Mouse (Mus musculus) cerebellum, postnatal 4 days (tissue): ENCODE data around the gene Pcif1.
A peak's percentile ranks its signal among the peaks of the same experiment; 100 is the strongest.
"Not testable (repeated sequence)": the region's sequence is repeated elsewhere in the genome, so short reads cannot be mapped to it uniquely, and the experiment has no call there.

ENCODE experiments used
- DNase-seq, 2 experiments: peaks; one replicate each; pipeline ENCODE4 v3.0.0; 2022; ENCODE audit warnings: low spot score in 2 of 2, mixed read lengths in 1 of 2

The Pcif1 gene

DNA sequence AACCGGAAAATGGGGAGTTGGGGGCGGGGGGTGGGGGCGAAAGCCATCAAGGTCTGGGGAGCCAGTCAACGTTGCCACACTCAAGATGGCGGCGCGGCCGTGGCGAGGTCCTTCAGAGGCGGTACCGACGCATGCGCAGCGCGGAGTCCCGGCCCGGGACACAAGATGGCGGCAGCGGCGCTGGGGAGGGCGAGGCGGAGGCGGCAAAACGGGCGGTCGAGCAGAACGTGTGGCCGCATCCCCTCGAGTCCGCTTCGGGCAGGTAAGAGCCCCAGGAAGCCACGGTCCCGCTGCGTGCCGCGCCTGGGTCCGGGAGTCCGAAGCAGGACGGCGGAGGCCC lies at the start of gene Pcif1:
TSS of gene Pcif1 (plus strand) at position 77 of the 340 bp plus-strand sequence.
- peak; percentile 97 for DNase-seq

DNA sequence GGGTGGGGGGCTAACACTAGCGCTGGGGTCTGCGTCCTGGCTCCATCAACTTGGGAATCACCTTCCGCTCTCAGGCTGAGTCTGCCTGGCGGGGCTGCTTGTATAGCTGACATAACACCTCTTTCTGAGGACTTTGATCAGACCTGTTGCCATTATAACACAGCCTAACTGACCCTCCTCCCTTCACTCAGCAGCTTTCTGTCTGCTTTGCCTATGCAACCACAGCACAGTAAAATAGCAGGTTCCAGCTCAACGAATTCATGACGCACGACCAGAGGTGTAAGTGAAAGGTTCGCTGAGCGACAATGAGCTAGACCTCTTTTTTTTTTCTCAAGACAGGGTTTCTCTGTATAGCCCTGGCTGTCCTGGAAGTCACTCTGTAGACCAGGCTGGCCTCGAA lies 48.1 kb upstream of the Pcif1 start:
- DNase-seq, result no peak

- peak in 1 of 2 experiments; percentile 39 for DNase-seq
Observed at GRCm38 (mm10) chr2:164832032-164832747, 46.9 kb upstream of the Pcif1 start.

DNA sequence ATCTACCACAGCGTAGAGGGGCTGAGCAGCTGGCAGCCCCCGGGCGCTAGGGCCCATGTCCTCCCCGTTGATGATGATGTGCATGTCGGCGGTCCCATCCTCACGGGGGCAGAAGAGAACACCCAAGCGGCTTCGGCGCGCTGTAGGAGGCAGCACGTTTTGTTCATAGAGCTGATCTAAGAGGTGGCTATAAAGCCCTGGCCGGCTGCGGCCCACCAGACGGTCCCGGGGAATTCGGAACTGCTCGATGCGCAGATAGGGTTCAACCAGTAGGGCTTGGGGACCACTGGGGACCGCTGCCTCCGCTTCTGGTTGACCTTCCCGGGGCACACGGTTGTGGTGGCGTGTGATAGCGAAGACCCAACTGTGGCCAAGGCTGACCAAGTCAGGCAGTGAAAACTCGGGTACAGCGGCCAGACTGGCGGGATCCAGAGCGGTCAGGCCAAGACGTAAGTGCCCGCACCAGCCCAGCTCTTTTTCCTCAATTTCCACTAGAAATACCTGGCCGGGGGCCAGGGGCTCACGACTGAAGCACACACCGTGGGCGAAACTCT lies 46.3 kb upstream of the Pcif1 start, which contains the start of gene Ctsa:
TSS of gene Ctsa (plus strand) at position 126 of the 554 bp plus-strand sequence.
- DNase-seq, result peak; percentile 60 to 67

DNA sequence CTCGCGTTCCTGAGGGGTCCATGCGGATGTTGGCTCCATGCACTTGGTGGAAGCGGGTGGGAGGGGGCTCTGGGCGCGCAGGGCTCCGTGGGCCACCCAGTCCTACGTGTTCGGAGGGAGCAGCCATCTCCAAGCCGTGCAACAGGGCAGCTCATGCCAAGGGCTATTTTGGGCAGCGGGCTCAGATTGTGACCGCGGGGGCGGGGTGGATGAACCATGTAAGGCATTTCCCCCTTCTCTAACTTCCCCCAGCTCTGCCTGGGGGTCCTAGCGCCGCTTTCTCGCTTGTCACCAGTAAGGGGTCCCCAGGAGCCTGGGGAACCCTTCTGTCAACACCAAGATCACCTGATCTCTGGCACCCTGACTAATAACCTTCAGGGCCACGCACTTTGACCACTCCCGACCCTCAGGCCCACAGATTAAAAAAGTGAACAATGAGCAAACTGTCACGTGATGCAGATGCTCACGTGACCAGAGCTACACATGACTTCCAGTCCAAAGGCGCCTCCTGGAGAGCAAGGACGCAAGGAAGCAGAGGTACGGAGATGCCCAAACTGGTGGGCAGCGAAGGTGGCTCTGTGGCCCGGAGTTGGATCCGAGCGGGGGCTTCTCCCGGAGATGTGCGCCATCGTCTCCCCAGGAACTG lies 45.7 kb upstream of the Pcif1 start, which contains the start of gene Neurl2:
TSS of gene Neurl2 (minus strand) at position 143 of the 646 bp plus-strand sequence.
- DNase-seq, result peak; percentile 76 to 90

DNA sequence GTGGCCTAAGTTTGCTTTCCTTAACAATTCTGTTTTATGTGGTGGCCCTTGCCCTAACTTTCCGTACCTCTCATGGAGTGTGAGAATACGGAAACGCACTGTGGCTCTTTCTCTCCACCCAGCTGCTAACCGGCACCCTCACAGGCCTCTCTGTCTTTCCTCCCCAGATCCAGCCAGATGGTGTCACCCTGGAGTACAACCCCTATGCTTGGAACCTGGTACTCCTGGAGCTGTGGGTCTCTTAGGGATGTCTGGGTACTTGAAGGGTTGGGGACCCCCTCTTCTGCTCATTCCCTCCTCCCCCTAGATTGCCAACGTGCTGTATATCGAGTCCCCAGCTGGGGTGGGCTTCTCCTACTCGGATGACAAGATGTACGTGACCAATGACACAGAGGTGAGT lies 44.6 kb upstream of the Pcif1 start:
- no peak for DNase-seq

DNA sequence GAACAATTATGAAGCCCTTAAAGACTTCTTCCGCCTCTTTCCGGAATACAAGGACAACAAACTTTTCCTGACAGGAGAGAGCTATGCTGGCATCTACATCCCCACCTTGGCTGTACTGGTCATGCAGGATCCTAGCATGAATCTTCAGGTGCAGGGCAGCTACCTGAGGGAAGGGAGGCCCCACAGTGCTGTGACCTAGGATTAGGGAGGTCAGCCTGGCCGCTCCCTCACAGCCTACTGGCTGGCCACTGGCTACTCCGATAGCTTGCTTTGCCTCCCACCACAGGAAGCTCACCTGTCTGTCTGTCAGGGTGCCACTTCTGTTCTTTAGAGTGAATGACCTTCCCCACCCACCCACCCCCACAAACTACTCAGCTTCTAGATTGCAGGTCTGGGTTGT lies 43.9 kb upstream of the Pcif1 start:
- DNase-seq, result no peak

DNA sequence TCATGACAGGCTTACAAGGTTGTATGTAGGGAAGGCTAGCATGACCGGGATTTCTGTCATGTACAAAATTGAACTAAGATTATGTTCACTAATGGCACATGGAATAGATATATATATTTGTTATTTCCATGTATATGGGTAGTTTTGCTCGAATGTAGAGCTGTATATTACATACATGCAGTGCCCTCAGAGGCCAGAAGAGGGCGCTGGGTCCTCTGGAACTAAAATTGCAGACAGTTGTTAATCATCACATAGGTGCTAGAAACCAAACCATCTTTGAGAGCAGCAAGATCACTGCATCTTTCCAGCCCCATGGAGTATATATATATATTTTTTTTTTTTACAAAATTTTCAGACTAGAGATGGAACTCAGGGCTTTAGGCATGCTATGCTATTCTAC lies 33.3 kb upstream of the Pcif1 start:
- no peak for DNase-seq

DNA sequence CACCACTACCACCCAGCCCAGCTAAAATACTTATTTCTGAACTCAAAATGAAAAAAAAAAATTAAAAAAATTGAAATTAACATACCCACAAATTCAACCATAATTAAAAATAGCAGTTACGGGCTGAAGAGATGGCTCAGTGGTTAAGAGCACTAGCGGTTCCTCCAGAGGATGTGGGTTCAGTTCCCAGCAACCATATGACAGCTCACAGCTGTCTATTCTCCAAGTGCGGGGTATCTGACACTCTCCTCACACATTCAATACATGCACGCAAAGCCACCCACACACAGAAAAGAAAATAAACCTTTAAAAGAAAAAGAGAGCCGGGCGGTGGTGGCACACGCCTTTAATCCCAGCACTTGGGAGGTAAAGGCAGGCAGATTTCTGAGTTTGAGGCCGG lies 29.0 kb upstream of the Pcif1 start:
- DNase-seq, result no peak

DNA sequence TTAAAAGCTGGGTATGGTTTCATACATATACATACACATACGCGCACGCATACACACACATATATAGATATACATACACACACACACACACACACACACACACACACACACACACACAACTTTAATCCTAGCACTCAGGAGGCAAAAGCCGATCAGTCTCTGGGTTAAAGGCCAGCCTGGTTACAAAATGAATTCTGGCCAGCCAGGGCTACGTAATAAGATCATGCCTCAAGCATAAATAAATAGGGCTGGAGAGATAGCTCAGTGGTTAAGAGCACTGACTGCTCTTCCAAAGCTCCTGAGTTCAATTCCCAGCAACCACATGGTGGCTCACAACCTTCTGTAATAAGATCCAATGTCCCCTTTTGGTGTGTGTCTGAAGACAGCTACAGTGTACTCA lies 23.5 kb upstream of the Pcif1 start:
- not testable (repeated sequence) for DNase-seq

DNA sequence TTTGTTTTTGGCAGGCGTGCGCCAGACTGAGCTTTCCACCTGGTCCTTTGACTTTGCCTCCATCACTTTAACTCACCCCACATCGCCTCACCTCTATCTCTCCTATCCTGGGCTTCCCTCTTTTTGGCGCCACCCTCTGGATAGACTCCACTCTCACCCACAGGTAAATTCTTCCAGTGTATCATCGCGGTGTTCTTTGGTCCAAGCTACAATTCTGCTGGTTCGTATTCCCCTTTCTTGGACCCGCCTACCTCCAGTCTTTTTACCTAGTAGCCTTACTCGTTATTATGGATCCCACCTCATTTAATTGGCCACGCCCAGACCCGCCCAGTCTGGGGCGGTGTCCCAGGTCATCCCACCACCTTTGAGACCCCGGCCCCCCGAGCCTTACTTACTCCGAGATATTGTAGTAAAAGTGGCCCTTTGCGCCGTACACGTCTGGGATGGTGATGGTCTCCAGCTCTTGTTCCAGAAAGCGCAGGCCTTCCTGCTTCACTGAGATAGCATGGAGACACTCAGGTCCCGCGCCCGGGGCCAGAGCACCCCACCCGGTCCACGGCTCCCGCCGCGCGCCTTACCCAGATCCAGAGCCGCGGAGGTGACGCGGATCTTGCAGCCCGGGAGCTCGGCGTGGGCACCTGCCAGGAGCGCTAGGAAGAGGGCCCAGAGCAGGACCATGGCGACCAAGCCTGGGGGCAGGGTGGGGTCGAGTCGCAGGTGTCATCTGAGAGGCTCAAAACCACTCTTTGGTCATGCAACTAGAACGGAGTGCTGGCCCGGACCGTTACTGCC lies 22.6 kb upstream of the Pcif1 start:
- DNase-seq, result no peak

DNA sequence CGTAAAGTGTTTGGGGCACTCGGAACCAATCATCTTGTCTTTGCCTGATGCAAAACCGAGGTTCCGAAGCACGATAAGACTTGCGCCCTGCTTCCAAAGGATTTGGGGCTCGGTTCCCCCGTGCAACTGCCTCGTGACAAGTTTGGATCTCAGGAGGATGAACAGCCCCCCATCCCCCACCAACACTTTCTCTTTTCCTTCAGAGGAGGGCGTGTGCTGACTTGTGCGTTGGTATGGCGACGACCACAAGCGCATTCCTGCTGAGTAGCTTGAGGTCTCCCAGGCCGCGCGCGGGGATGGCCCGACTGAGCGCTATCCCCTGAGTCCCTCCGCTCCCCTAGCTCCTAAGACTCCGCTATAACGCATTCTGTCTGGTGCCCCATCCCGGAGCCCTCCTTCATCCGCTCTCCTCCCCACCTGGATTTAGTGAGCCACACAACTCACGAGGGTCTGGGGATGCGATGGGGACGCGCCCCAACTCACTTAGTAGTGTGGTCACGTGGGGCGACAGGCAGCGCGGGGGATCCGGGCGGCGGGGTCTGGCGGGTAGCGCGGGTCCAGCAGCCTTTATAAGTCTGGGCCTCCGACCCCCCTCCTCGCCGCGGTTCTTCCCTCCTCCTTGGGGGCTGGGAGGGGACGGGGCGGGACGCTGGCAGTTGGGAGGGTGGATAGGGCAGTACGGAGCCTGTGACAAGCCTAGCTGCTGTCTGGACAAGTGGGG lies 21.8 kb upstream of the Pcif1 start, which contains the start of gene Pltp:
TSS of gene Pltp (minus strand) at position 611 of the 721 bp plus-strand sequence.
- DNase-seq, result peak in 1 of 2 experiments; percentile 57

- DNase-seq, result no peak
Observed at GRCm38 (mm10) chr2:164857842-164858553, 21.1 kb upstream of the Pcif1 start.

DNA sequence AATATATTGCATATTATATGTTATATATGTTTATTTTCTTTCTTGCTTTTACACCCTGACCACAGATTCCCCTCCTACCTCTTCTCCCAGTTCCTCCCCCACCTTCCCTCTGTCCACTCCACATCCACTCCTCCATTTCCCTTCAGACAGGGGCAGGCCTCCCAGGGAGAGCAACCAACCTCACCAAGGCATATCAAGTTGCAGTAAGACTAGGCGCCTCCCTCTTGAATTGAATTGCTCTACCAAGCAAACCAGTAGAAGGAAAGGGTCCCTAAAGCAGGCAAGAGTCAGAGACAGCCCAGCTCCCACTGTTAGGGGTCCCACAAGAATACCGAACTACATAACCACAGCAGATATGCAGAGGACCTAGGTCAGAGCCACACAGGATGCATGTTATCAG lies 19.9 kb upstream of the Pcif1 start:
- DNase-seq, result no peak

GRCm38 (mm10) chr2:164859640-164860432 lies 19.3 kb upstream of the Pcif1 start:
- DNase-seq, result no peak

- no peak for DNase-seq
Observed at GRCm38 (mm10) chr2:164861094-164861493, 18.0 kb upstream of the Pcif1 start.

- DNase-seq, result peak in 1 of 2 experiments; percentile 78
Observed at GRCm38 (mm10) chr2:164862179-164862861, 16.8 kb upstream of the Pcif1 start.

DNA sequence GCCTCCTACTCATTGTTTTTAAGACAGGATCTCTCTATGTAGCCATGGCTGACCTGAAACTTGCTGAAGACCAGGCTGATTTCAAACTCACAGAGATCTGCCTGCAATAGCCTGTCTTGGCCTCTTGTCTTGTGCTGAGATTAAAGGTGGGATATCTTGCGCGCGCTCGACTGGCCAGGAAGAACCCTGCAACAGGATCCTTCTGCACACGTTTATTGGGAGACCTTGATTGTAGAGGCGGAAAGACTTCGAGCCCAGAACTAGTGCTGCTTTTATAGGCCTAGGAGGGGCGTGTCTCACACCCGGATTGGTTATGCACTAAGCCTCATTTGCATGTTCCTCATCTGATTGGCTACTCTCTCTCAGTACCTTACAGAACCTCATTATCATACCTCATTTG lies 15.7 kb upstream of the Pcif1 start:
- DNase-seq, result not testable (repeated sequence)

- DNase-seq, result no peak
Observed at GRCm38 (mm10) chr2:164864593-164864992, 14.5 kb upstream of the Pcif1 start.
